Mouse (Mus musculus): Measurements from ENCODE around the gene Eprs. TPM values are rescaled to one million over a fixed set of nuclear protein-coding genes. Genes with fewer than 3 reads are reported as not detected.
"Not testable (repeated sequence)": the region's sequence is repeated elsewhere in the genome, so short reads cannot be mapped to it uniquely, and the experiment has no call there.

The Eprs gene
- 94.5 TPM for polyA plus RNA-seq (2012; fragmentation: generic; extraction: Trizol)

DNA sequence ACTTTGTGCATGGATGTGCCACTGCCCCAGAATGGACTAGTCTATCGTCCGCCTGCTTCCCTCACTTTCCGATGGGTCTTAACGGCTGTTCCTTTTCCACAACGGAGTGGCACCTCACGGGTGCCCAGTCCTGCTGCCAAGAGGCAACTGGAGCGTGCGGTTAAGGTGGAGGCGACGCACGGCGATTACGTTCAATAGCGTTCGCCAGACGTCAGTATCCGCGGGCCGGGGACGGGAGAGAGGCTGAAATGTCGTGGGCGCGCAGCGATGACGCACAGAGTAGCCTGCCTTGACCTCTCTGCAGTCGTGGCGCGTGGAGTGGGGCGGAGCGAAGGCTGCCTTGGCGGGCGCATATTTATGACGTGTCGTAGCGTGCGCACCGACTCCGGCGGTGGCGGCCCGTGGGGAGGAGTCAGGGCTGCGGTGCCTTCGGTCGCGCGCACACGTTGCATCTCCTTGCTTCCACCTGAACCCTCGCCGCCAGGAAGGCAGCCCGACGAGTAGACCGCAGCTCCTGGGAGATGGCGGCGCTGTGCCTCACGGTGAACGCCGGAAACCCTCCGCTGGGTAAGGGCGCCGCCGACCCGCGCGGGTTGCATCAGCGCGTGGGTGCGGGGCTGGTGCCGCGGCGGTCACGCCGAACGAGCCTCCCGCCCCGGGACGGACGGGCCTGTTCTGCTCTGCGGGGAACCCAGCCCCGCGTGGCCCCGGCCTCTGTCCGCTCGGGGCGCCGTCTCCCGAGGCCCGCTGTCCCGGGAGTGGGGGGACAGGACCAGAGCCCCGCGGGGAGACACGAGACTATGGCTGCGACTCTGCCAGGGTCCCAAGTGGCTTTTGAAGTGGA is at the start of gene Eprs:
Eprs (plus strand) TSS at position 368 of the 844 bp plus-strand sequence.
- peaks cover 6% of the 10 kb centered on the region for H3K36me3 ChIP-seq (ENCODE audit: control insufficient read depth, insufficient read depth)
- H3K27me3 ChIP-seq (ENCODE audit: control insufficient read depth, insufficient read depth, insufficient read length) = no peaks in the 10 kb centered on the region
- peak within 1 kb of the TSS; percentile 76 for H3ac ChIP-seq (ENCODE audit: control insufficient read depth, insufficient read length)
- peak within 1 kb of the TSS; percentile 92 for H3K4me2 ChIP-seq (ENCODE audit: low read depth)
- H3K4me3 ChIP-seq = peak within 1 kb of the TSS; percentile 71
- H3K79me2 ChIP-seq (ENCODE audit: control insufficient read depth, insufficient read depth) = peaks cover 48% of the 10 kb centered on the region
- no peak for TF ChIP-seq TCF12 (IDR thresholded peaks at IDR 0.05; ENCODE audit: insufficient read depth, poor library complexity, severe bottlenecking)
- peak; percentile 95 for TF ChIP-seq POLR2A (IDR thresholded peaks at IDR 0.05; ENCODE audit: insufficient read length, low read depth)
- peak in 1 of 3 experiments; percentile 13 for TF ChIP-seq MYOD1 (IDR thresholded peaks at IDR 0.05; ENCODE audit: control insufficient read depth in 1 of 3, insufficient read length in 2 of 3, low read depth in 2 of 3)
- no peak for TF ChIP-seq MAX (IDR thresholded peaks at IDR 0.05; ENCODE audit: low read depth)
- TF ChIP-seq POLR2AphosphoS2 (IDR thresholded peaks at IDR 0.05; ENCODE audit: insufficient read length, low read depth) = peak; percentile 96
- no peak for TF ChIP-seq REST (IDR thresholded peaks at IDR 0.05; ENCODE audit: insufficient read depth, insufficient read length)
- TF ChIP-seq MYOG (IDR thresholded peaks at IDR 0.05; ENCODE audit: control insufficient read depth in 1 of 3, insufficient read depth in 1 of 3, insufficient read length in 2 of 3, low read depth in 2 of 3) = no peak
- TF ChIP-seq E2F4 (IDR thresholded peaks at IDR 0.05; ENCODE audit: insufficient read depth) = no peak
- 0 out of 2 replicates have a peak, but pooled peaks have one; percentile 14 for TF ChIP-seq CEBPB (IDR thresholded peaks at IDR 0.05; ENCODE audit: insufficient read depth, poor library complexity, severe bottlenecking)
- peak; percentile 78 for TF ChIP-seq SRF (IDR thresholded peaks at IDR 0.05; ENCODE audit: control insufficient read depth, insufficient read length, low read depth)

DNA sequence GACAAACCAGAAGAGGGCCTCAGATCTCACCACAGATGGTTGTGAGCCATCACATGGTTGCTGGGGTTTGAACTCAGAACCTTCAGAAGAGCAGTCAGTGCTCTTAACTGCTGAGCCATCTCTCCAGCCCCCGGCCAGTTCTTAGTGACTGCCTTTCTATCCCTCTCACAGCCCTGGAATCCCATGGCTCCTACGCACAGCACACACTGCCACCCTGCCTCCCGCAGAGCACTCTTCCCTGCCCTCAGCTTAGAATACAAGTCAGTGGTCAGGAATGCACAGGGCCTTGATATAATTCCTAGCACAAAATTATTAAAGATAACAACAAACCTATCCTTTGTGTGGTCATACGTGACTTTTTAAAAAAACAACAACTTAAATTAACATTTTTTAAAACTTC is 48.3 kb upstream of the Eprs start:
- no peak overlapping the region for H3K4me3 ChIP-seq
- peaks cover 30% of the 10 kb centered on the region for H3K36me3 ChIP-seq (ENCODE audit: control insufficient read depth, insufficient read depth)
- no peaks in the 10 kb centered on the region for H3K27me3 ChIP-seq (ENCODE audit: control insufficient read depth, insufficient read depth, insufficient read length)
- TF ChIP-seq SRF (IDR thresholded peaks at IDR 0.05; ENCODE audit: control insufficient read depth, insufficient read length, low read depth) (no peak), POLR2A (IDR thresholded peaks at IDR 0.05; ENCODE audit: insufficient read length, low read depth) (no peak), POLR2AphosphoS2 (IDR thresholded peaks at IDR 0.05; ENCODE audit: insufficient read length, low read depth) (no peak), REST (IDR thresholded peaks at IDR 0.05; ENCODE audit: insufficient read depth, insufficient read length) (no peak), TCF12 (IDR thresholded peaks at IDR 0.05; ENCODE audit: insufficient read depth, poor library complexity, severe bottlenecking) (no peak), USF1 (IDR thresholded peaks at IDR 0.05; ENCODE audit: low read depth) (no peak), E2F4 (IDR thresholded peaks at IDR 0.05; ENCODE audit: insufficient read depth) (no peak), MYOD1 (IDR thresholded peaks at IDR 0.05; ENCODE audit: control insufficient read depth in 1 of 3, insufficient read length in 2 of 3, low read depth in 2 of 3) (no peak), CEBPB (IDR thresholded peaks at IDR 0.05; ENCODE audit: insufficient read depth, poor library complexity, severe bottlenecking) (no peak), TCF3 (IDR thresholded peaks at IDR 0.05; ENCODE audit: insufficient read length, low read depth) (no peak), MYOG (IDR thresholded peaks at IDR 0.05; ENCODE audit: control insufficient read depth in 1 of 3, insufficient read depth in 1 of 3, insufficient read length in 2 of 3, low read depth in 2 of 3) (no peak)
- no peaks in the 10 kb centered on the region for H3K79me2 ChIP-seq (ENCODE audit: control insufficient read depth, insufficient read depth)
- no peak overlapping the region for H3K4me2 ChIP-seq (ENCODE audit: low read depth)
- H3ac ChIP-seq (ENCODE audit: control insufficient read depth, insufficient read length) = no peak overlapping the region

GRCm38 (mm10) chr1:185315846-185316568 is 46.8 kb upstream of the Eprs start:
- no peak overlapping the region for H3ac ChIP-seq (ENCODE audit: control insufficient read depth, insufficient read length)
- H3K27me3 ChIP-seq (ENCODE audit: control insufficient read depth, insufficient read depth, insufficient read length) = no peaks in the 10 kb centered on the region
- TF ChIP-seq MYOD1 (IDR thresholded peaks at IDR 0.05; ENCODE audit: control insufficient read depth in 1 of 3, insufficient read length in 2 of 3, low read depth in 2 of 3) (no peak), POLR2A (IDR thresholded peaks at IDR 0.05; ENCODE audit: insufficient read length, low read depth) (no peak), TCF3 (IDR thresholded peaks at IDR 0.05; ENCODE audit: insufficient read length, low read depth) (no peak), CEBPB (IDR thresholded peaks at IDR 0.05; ENCODE audit: insufficient read depth, poor library complexity, severe bottlenecking) (no peak), USF1 (IDR thresholded peaks at IDR 0.05; ENCODE audit: low read depth) (no peak), MYOG (IDR thresholded peaks at IDR 0.05; ENCODE audit: control insufficient read depth in 1 of 3, insufficient read depth in 1 of 3, insufficient read length in 2 of 3, low read depth in 2 of 3) (no peak), POLR2AphosphoS2 (IDR thresholded peaks at IDR 0.05; ENCODE audit: insufficient read length, low read depth) (no peak), E2F4 (IDR thresholded peaks at IDR 0.05; ENCODE audit: insufficient read depth) (no peak), TCF12 (IDR thresholded peaks at IDR 0.05; ENCODE audit: insufficient read depth, poor library complexity, severe bottlenecking) (no peak), REST (IDR thresholded peaks at IDR 0.05; ENCODE audit: insufficient read depth, insufficient read length) (no peak), SRF (IDR thresholded peaks at IDR 0.05; ENCODE audit: control insufficient read depth, insufficient read length, low read depth) (no peak), MAX (IDR thresholded peaks at IDR 0.05; ENCODE audit: low read depth) (no peak)
- H3K36me3 ChIP-seq (ENCODE audit: control insufficient read depth, insufficient read depth) = peaks cover 41% of the 10 kb centered on the region
- H3K79me2 ChIP-seq (ENCODE audit: control insufficient read depth, insufficient read depth) = no peaks in the 10 kb centered on the region
- no peak overlapping the region for H3K4me3 ChIP-seq
- no peak overlapping the region for H3K4me2 ChIP-seq (ENCODE audit: low read depth)

DNA sequence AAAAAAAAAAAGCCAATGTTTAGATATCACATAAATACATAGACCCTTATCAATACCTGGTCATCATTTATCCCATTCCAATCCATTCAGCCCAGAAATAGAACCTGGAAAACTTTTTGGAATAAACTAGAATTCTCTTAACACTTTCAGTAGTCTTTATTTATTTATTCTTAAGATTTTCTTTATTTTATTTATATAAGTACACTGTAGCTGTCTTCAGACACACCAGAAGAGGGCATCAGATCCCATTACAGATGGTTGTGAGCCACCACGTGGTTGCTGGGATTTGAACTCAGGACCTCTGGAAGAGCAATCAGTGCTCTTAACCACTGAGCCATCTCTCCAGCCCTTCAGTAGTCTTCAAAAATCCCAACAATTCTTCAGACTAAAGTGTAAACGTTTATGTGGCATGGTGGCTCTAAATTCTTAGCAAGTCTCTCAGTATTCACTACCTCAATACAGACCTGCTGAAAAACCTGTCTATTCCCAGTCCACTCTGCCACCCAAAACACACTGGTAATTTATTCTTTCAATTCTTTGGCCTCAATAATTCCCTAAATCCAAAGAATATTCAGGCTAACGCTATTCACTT is 35.0 kb upstream of the Eprs start:
- H3K36me3 ChIP-seq (ENCODE audit: control insufficient read depth, insufficient read depth) = peaks cover 27% of the 10 kb centered on the region
- not testable (repeated sequence) for H3K79me2 ChIP-seq (ENCODE audit: control insufficient read depth, insufficient read depth); H3ac ChIP-seq (ENCODE audit: control insufficient read depth, insufficient read length); H3K27me3 ChIP-seq (ENCODE audit: control insufficient read depth, insufficient read depth, insufficient read length)
- peak overlapping the region; percentile 62 for H3K4me3 ChIP-seq
- peak overlapping the region; percentile 96 for H3K4me2 ChIP-seq (ENCODE audit: low read depth)

Data from myocyte (in vitro differentiated cells).